Mouse (Mus musculus) intestine, embryonic 15.5 days (tissue): Measurements from ENCODE around the gene Srgap2. TPM values are rescaled to one million over a fixed set of nuclear protein-coding genes. Genes with fewer than 3 reads are reported as not detected.

Source experiments
- ATAC-seq: fragments of 200-750 bp; cut with Nextera tagmentation; 2 replicates; pipeline ENCODE4 v1.8.0; 2017; ENCODE audit warnings: moderate TSS enrichment, moderate library complexity
- H3K27ac ChIP-seq: fragments of 300-500 bp; sonication (generic); 2 replicates; pipeline ENCODE4 v1.5.1; 2015; ENCODE audit warnings: mild to moderate bottlenecking, inconsistent platforms
- H3K27me3 ChIP-seq: fragments of 300-500 bp; sonication (generic); replicated peaks from 2 replicates; pipeline ENCODE4 v1.6.1; 2015; ENCODE audit warnings: inconsistent platforms
- H3K36me3 ChIP-seq: fragments of 300-500 bp; sonication (generic); 2 replicates; pipeline ENCODE4 v1.6.1; 2015; ENCODE audit warnings: inconsistent platforms
- H3K4me1 ChIP-seq: fragments of 300-500 bp; sonication (generic); replicated peaks from 2 replicates; pipeline ENCODE4 v1.6.1; 2015; ENCODE audit warnings: inconsistent platforms
- H3K4me2 ChIP-seq: fragments of 300-500 bp; sonication (generic); replicated peaks from 2 replicates; pipeline ENCODE4 v1.6.1; 2015; ENCODE audit warnings: mild to moderate bottlenecking, inconsistent platforms
- H3K4me3 ChIP-seq: fragments of 300-500 bp; sonication (generic); replicated peaks from 2 replicates; pipeline ENCODE4 v1.5.1; 2015; ENCODE audit warnings: inconsistent platforms
- H3K9ac ChIP-seq: fragments of 300-500 bp; sonication (generic); 2 replicates; pipeline ENCODE4 v1.6.1; 2015; ENCODE audit warnings: inconsistent platforms
- H3K9me3 ChIP-seq: fragments of 300-500 bp; sonication (generic); 2 replicates; pipeline ENCODE4 v1.6.1; 2016; ENCODE audit warnings: inconsistent platforms
- WGBS: fragments of 180-500 bp; shearing (Covaris S2); methylation state at CpG from one replicate; pipeline ENCODE4 v1.1.7; 2015; 5-methylcytosine and 5-hydroxymethylcytosine counted together
- polyA plus RNA-seq: library from polyadenylated mRNA; unstranded; fragments of >200 nt; fragmentation: Nextera tagmentation; extraction: Ambion mirVana; gene quantifications from 2 replicates; pipeline ENCODE4 v1.2.1, GENCODE M21; 2015

Srgap2 gene
- polyA plus RNA-seq, 1 experiment from 2014 or later, result 7.9 TPM

DNA sequence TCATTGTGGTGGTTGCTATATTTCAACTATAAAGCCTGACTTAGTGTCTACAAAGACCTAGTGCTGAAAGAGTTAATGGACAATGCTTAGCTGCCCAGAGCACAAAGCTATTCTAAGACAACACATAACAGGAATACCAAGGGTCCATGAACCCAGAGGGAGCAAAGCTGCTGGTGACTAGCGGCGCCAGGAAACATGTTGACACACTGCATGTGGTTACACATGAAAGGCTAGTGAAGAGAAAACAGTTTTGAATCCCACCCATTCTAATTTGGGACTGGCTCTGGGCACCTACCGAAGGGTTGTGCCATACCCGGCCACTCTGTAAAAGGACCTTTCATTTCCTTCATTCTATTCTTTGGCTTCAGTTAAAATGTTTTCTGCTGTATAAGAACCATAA lies 106.5 kb downstream of the Srgap2 start:
- no peak overlapping the region for H3K9ac ChIP-seq
- H3K27me3 ChIP-seq, result no peaks in the 10 kb centered on the region
- ATAC-seq, result no peak
- H3K9me3 ChIP-seq, result no peaks in the 10 kb centered on the region
- WGBS, result 77% methylated on average over 4 of the region's 4 CpGs
- H3K4me2 ChIP-seq, result no peak overlapping the region
- H3K4me3 ChIP-seq, result no peak overlapping the region
- no peaks in the 10 kb centered on the region for H3K36me3 ChIP-seq
- 0 out of 2 replicates have a peak, but pooled peaks cover 5% of the 10 kb centered on the region for H3K4me1 ChIP-seq
- no peak overlapping the region for H3K27ac ChIP-seq

DNA sequence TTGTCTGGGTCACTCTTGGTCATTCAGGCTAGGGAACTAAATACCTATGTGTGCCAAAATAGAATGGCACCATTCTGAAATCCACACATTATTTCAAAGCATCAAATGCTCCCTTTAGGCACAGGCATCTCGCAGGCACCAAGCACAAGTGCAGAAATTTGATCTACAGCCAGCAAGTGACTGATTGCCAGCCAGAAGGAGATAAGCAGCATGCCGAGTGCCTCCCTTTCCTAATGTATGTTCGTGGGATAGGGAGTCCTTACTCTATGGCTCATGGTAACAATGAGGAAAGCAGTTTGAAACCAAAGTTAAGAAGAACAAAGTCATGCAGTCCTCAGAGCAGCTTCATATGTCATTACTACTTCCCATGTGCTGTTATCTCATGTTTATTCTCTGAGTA lies 107.8 kb downstream of the Srgap2 start:
- Histone ChIP-seq H3K9me3 (no peaks in the 10 kb centered on the region), H3K4me2 (no peak overlapping the region), H3K4me3 (no peak overlapping the region), H3K4me1 (0 out of 2 replicates have a peak, but pooled peaks cover 5% of the 10 kb centered on the region), H3K27ac (no peak overlapping the region), H3K9ac (no peak overlapping the region), H3K36me3 (no peaks in the 10 kb centered on the region), H3K27me3 (no peaks in the 10 kb centered on the region)
- ATAC-seq, result no peak
- 39% methylated on average over 3 of the region's 3 CpGs for WGBS

DNA sequence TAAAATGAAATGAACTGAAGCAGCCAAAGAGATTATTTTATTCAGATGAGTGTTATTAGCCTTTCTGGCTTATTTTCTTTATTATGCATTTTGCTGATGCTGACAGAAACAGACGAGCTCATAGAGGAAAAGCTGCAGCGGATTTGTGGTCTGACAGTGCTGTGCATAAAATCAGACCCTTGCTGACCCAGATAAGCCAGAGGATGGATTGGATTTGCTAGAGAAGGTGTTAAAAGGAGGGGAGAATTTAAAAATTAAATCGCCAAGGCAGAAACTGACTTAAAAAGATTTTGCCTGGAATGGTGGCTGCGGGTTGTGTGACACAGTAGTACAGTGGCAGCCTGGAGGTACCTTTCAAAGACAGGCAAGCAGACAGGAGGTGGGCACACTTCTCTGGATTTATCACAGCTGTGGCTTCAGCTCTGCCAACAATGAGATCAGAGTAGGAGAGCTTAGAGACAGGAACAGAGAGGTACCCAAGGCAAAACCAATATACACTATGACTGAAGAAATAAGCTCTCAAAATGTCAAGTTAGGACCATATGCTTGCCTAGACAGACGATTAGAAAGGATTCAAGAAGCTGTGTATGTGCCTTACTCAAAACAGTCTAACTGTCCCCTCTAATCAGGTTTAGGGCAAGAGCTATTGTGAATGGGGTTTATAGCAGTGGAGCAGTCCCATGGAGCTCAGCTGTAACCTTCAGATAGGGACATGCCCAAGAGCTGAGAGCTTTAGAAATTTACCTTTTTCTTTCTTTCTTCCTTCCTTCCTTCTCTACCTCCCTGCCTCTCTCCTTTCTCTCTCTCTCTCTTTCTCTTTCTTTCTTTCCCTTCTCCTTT lies 109.1 kb downstream of the Srgap2 start:
- WGBS, result 76% methylated on average over 5 of the region's 5 CpGs
- H3K4me2 ChIP-seq, result no peak overlapping the region
- no peaks in the 10 kb centered on the region for H3K27me3 ChIP-seq
- H3K36me3 ChIP-seq, result no peaks in the 10 kb centered on the region
- H3K9me3 ChIP-seq, result no peaks in the 10 kb centered on the region
- no peak overlapping the region for H3K27ac ChIP-seq
- H3K4me1 ChIP-seq, result 0 out of 2 replicates have a peak, but pooled peaks cover 5% of the 10 kb centered on the region
- ATAC-seq, result no peak
- no peak overlapping the region for H3K9ac ChIP-seq
- H3K4me3 ChIP-seq, result no peak overlapping the region

DNA sequence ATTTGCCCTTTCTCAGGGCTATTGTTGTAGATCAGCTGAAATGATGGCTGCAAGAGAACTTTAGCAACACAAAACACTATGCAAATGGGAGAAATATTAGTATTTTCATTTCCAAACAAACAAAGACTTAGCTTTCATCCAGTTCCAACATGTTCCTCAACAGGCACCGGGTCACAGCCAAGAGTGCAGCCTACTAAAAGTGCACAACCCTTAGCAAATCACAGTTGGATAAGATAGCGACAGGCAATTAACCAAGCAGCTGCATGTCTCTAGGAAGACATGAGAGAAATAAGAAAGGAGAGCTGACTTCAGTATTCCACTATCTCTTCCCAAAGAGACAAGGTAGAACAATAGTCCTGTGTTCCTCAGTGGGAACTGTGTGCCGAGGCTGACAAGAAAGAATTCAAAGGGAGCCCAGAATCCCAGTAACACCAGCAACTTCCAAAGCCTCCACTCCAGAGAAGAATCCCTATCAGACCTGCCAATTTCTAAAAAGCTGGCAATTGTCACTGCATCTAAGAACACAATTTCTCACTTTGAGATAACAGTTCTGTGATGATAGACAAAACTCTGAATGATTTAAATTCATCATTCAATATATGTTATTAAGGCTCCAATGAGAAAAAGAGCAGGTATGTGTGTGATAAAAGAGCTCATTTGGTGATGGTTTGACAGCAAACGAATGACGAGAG lies 109.9 kb downstream of the Srgap2 start:
- no peak overlapping the region for H3K9ac ChIP-seq
- WGBS, result 71% methylated on average over 5 of the region's 5 CpGs
- no peak for ATAC-seq

DNA sequence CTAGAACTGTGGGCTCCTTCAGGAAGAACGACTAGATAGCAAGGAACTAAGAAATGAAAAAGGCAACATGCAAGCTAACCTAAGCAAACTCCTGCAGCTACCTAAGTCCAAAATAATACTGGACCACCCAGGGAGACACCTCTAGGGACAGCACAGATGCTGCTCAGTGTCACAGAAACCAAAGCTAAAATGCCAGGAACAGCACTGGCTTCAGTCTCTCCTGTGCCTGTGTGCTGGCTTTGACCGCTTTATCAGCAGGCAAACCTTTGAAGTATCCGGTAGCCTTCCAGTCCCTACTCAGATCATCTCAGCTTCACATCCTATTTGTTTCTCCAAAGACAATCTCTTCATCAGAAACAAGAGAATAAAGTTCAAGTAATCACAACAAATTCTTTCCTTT lies 123.6 kb downstream of the Srgap2 start:
- no peak overlapping the region for H3K27ac ChIP-seq
- no peaks in the 10 kb centered on the region for H3K36me3 ChIP-seq
- no peak for ATAC-seq
- H3K4me2 ChIP-seq, result no peak overlapping the region
- no peaks in the 10 kb centered on the region for H3K27me3 ChIP-seq
- H3K9me3 ChIP-seq, result no peaks in the 10 kb centered on the region
- 68% methylated on average over 3 of the region's 3 CpGs for WGBS
- no peaks in the 10 kb centered on the region for H3K4me1 ChIP-seq
- H3K4me3 ChIP-seq, result no peak overlapping the region
- no peak overlapping the region for H3K9ac ChIP-seq

More for the DNA sequence above, 109.9 kb downstream of the Srgap2 start:
- no peak overlapping the region for H3K27ac ChIP-seq
- no peaks in the 10 kb centered on the region for H3K27me3 ChIP-seq
- 0 out of 2 replicates have a peak, but pooled peaks cover 5% of the 10 kb centered on the region for H3K4me1 ChIP-seq
- H3K9me3 ChIP-seq, result no peaks in the 10 kb centered on the region
- H3K4me2 ChIP-seq, result no peak overlapping the region
- no peaks in the 10 kb centered on the region for H3K36me3 ChIP-seq
- H3K4me3 ChIP-seq, result no peak overlapping the region

DNA sequence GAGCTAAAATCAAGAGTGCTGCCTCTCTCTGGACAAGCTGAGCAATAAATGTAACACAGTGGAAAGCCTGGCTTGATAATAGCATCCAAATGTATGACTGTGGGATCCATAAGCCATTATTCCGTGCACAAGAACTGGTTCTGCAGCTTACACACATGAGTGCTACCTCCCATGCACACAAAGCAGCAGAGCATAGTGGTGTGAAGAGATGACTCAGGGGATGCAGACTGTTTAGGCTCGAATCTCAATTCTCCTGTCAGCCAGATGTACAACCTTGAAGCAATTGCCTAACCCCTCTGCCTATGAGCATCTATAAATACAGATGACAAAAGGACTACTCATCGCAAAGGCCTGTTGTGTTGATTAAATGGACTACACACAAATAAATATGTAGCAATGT lies 126.3 kb downstream of the Srgap2 start:
- Histone ChIP-seq H3K27me3 (no peaks in the 10 kb centered on the region), H3K4me1 (no peaks in the 10 kb centered on the region), H3K4me3 (no peak overlapping the region), H3K9me3 (no peaks in the 10 kb centered on the region), H3K27ac (no peak overlapping the region), H3K4me2 (no peak overlapping the region), H3K36me3 (no peaks in the 10 kb centered on the region), H3K9ac (no peak overlapping the region)
- 82% methylated on average over 3 of the region's 3 CpGs for WGBS
- no peak for ATAC-seq

DNA sequence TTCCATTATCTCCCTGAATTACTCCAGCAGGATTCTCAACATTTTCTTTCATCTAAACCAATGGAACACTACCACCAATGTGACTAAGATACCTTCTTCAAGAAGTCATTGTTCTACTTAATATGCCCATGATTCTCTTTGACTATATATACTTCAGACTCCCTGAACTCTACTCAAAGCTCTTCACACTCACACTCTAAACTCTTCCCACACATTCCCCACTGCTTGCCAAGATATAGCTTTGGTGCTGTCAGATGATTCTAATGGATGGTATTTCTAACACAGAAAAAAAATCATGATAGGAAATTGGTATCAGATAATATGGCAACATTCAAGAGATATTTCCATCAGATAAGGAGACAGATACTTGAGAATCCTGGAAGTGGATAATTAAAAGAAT lies 129.0 kb downstream of the Srgap2 start:
- Histone ChIP-seq H3K9me3 (no peaks in the 10 kb centered on the region), H3K27ac (no peak overlapping the region), H3K27me3 (no peaks in the 10 kb centered on the region)

DNA sequence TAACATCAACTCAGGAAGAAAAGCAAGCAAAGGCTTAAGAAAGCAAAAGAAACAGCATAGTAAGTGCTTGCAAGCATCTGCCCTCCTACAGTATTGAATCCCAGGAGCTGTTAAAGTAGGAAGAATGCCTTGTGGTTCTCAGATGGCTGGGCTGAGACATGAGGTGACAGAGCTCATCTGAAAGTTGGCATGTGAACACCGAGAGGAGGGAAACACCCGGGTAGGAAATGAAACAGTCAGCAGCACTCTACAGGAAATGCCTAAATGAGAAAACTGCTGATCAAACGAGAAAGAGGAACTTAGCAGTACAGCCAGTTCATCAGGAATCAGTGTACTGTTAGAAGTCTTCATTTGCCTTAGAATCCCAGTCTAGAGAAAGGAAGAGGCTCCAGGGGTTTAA lies 142.7 kb downstream of the Srgap2 start:
- H3K27ac ChIP-seq, result no peak overlapping the region

More for the DNA sequence above, 129.0 kb downstream of the Srgap2 start:
- ATAC-seq, result no peak
- no peaks in the 10 kb centered on the region for H3K4me1 ChIP-seq
- no peak overlapping the region for H3K4me2 ChIP-seq
- H3K36me3 ChIP-seq, result no peaks in the 10 kb centered on the region
- no peak overlapping the region for H3K4me3 ChIP-seq
- H3K9ac ChIP-seq, result no peak overlapping the region

DNA sequence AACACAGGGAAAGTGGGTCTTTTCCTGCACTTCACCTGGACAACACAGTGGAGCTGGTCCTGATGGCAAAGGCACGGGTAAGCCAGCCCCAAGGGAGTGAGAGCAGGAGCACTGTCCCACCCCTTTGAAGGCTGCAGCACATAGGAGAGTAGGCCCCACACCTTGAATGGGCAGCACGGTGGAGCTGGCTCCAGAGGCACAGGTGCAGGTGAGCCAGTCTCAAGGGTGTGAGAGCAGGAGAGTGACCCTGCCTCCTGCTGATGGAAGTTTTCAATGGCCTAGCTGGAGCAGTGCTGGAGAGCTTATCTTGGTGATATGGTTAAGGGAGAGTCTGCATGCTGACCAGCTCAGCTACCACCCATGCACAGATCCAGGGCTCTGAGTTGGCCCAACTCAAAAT lies 145.0 kb downstream of the Srgap2 start:
- H3K4me2 ChIP-seq, result no peak overlapping the region
- H3K9ac ChIP-seq, result no peak overlapping the region
- H3K27me3 ChIP-seq, result no peaks in the 10 kb centered on the region
- WGBS, result 72% methylated on average over 2 of the region's 2 CpGs
- peaks cover 23% of the 10 kb centered on the region for H3K4me1 ChIP-seq
- no peak overlapping the region for H3K4me3 ChIP-seq
- no peaks in the 10 kb centered on the region for H3K9me3 ChIP-seq
- no peak overlapping the region for H3K27ac ChIP-seq
- H3K36me3 ChIP-seq, result no peaks in the 10 kb centered on the region
- ATAC-seq, result no peak

More for the DNA sequence above, 142.7 kb downstream of the Srgap2 start:
- H3K4me1 ChIP-seq, result peaks cover 12% of the 10 kb centered on the region
- H3K9me3 ChIP-seq, result no peaks in the 10 kb centered on the region
- 53% methylated on average over 3 of the region's 3 CpGs for WGBS
- ATAC-seq, result no peak
- H3K4me3 ChIP-seq, result no peak overlapping the region
- H3K9ac ChIP-seq, result no peak overlapping the region
- no peaks in the 10 kb centered on the region for H3K27me3 ChIP-seq
- H3K36me3 ChIP-seq, result no peaks in the 10 kb centered on the region
- no peak overlapping the region for H3K4me2 ChIP-seq

DNA sequence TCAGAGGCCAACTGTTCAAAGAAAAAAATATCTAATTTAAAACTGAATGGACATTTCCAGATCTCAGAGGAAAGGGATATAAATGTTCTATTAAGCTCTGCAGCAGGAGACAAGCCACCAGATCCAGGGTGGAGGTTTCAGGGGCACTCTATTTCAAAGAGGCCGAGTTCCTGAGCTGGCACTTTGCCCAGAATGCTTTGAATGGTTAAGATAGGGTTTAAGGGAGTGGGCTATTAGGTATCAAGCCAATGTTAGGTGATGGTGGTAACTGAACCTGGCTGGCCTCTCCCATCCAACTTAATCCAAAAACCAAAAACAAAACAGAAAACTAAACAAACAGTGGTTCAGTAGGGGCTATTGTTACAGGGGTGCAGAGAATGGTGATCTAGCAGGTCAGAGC lies 146.9 kb downstream of the Srgap2 start:
- Histone ChIP-seq H3K36me3 (no peaks in the 10 kb centered on the region), H3K27ac (no peak overlapping the region), H3K27me3 (no peaks in the 10 kb centered on the region), H3K9me3 (no peaks in the 10 kb centered on the region), H3K9ac (no peak overlapping the region), H3K4me1 (peaks cover 23% of the 10 kb centered on the region), H3K4me3 (no peak overlapping the region), H3K4me2 (no peak overlapping the region)
- 0 out of 2 replicates have a peak, but pooled peaks have one; percentile 45 for ATAC-seq
- 15% methylated on average over 1 of the region's 1 CpGs for WGBS

DNA sequence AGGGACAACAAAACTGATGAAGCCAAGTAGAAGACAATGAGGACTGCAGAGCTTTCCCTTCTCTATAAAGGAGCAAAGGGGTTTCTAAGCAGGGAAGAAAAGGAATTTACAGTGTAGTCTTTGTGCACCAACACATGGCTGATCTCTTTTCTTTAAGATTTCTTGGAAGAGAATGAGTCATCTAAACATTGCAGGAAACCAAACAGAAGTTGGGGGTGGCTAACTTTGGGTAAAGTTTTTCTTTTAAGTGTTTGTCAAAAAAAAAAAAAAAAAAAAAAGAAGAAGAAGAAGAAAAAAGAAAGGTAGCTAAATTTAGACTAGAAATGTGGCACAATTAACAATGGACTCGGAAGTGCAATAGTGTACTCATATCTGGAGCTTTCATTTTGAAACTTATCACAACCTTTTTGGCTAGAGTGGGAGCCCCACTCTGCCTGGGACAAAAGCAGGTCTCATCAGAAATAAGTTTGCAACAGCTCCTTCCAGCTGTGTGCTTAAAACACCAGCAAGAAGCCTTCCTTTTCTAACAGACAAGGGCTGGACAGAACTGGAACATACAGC lies 148.2 kb downstream of the Srgap2 start:
- Histone ChIP-seq H3K9me3 (no peaks in the 10 kb centered on the region), H3K36me3 (no peaks in the 10 kb centered on the region), H3K9ac (no peak overlapping the region), H3K4me1 (peaks cover 23% of the 10 kb centered on the region), H3K27ac (peak overlapping the region; percentile 75), H3K4me2 (peak overlapping the region; percentile 24; the same call in 1 of the 2 replicates), H3K27me3 (no peaks in the 10 kb centered on the region), H3K4me3 (no peak overlapping the region)
- 58% methylated on average over 1 of the region's 1 CpGs for WGBS
- ATAC-seq, result no peak

DNA sequence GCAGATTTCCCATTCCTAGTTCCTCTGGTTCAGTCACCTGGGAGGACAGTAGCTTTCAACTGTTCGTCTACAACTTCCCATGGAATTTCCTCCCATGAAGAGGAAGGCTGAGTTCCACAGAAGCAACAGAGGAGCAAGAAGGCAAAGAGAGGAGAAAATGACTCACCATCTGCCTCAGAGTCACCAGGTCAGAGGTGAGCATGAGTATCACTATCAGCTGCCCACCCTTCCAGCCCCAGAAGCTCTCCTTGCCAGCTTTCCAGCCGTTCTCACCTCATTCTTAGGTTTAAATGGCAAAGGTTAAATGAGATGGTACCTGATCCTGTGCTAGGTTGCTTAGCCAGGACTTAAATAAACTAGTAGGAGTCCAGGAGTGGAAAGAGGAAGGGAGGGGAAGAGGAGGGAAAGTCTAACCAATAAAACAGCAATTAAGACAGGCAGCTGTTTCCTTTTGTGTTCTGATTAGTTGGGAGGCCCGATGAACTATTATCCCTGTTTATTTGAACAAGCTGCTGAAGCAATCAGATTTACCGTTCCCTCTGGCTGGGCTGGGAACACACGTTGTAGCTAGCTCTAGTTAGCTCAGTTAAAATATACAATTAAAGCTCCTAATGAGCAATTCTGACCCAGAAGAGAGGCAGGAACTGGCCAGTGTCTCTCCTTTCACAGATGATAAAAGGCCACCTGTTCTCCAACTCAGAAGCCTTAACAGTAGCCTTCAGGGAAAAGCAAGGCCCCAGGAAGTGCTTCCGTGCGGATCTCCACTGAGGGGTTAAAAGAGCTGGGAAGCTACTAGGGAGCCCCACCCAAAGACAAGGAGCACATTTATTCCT lies 148.9 kb downstream of the Srgap2 start:
- WGBS, result 32% methylated on average over 7 of the region's 7 CpGs
- no peak overlapping the region for H3K9ac ChIP-seq
- peak overlapping the region; percentile 75 for H3K27ac ChIP-seq
- peak overlapping the region; percentile 24; the same call in 1 of the 2 replicates for H3K4me2 ChIP-seq
- H3K4me3 ChIP-seq, result no peak overlapping the region
- no peaks in the 10 kb centered on the region for H3K27me3 ChIP-seq
- peaks cover 23% of the 10 kb centered on the region for H3K4me1 ChIP-seq
- peak; percentile 67 for ATAC-seq
- no peaks in the 10 kb centered on the region for H3K9me3 ChIP-seq
- H3K36me3 ChIP-seq, result no peaks in the 10 kb centered on the region
